Mouse (Mus musculus) cerebellum, adult 9-10 months (tissue): ENCODE results near the gene Ctso.

Experiments used
- DNase-seq: peaks from one replicate; pipeline ENCODE4 v3.0.0; 2022

Ctso gene

GRCm38 (mm10) chr3:81932141-81933101 is at the start of gene Ctso:
Ctso (plus strand) TSS chr3:81932601.
- peak; percentile 90 for DNase-seq

DNA sequence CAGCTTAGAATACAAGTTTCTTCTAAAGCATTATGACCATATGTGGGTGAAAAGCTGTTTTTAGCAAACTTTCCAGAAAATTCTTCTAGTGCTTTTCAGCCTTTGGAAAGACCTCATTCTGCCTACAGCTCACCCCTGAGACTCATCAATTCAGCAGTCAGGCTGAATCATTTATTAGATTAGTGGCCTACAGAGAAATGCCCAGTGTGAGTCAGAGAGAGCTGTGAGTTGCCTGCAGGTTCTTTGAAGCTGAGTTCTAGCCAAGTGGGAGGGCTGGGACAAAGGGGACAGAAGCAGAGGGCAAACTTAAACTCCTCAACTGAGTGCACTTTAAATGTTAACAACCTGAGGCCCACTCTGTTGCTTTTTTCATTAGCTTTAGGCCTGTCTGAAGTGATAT is 48.5 kb upstream of the Ctso start:
- DNase-seq: no peak

GRCm38 (mm10) chr3:81885566-81885965 is 46.8 kb upstream of the Ctso start:
- DNase-seq: no peak

GRCm38 (mm10) chr3:81889137-81889536 is 43.3 kb upstream of the Ctso start:
- no peak for DNase-seq

DNA sequence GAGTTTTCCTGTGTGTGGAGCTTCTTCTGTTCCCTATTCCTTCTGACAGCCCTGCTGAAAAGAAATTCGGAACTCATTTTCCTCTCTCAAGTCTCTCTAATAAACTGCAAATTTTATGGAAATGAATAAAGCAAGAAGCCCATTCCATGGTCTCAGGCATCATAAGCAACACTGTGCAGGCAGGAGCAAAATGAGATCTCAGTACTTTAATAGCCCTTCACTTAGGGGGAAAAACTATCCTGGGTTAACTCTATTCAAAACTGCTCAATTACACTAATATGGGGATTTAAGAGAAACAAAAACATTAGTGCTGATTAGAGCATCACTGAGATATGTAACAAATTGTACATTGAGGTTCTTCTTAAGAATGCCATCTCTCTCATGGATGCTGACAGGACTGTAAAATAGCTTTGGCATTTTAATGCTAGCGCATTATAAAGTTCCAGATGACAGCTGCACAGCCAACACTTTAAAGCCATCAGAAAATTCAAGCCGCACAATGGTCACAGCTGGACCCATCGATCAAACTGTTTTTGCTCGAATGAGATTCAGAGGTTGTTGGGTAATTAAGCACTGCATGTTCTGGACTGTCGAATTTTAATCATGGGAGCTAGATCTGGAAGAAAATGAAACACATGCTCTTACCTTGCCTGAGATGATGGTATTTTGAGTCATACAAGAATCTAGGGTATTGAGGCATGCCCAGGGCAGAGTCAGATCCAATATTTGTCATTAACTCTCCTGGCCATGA is 21.9 kb upstream of the Ctso start:
- DNase-seq: no peak

DNA sequence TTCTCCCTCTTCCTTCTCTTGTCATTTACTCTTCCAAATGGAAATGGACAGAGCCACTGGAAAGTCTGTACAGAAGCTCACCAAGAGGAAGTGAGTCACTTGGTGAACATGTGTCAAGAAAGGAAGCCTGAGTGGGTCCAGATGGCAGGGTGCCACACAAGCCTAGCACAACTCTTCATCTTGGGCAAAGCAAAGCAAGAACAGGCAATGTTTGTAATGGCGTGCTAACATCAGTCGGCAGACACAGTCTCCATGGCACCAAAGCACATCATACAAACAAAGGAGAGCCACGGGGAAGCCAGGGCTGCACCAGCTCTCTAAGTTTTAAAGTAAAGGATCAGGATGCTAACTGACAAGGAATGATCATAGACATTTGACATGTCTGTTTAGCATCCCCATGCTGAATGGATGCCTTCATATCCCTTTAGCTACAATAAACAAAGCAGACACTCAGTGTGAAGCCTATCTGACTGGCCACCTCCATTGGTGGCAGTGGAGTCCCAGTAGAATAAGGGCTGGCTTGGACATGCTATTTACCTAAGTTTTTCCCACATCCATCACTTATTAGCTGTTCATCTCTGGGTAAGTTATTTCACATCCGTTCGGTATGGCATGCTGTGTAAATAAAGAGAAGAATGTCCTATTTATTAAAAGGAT is 16.2 kb upstream of the Ctso start:
- no peak for DNase-seq

- no peak for DNase-seq
Observed at GRCm38 (mm10) chr3:81917354-81917935, 15.0 kb upstream of the Ctso start.

- DNase-seq: no peak
Observed at GRCm38 (mm10) chr3:81918215-81918614, 14.2 kb upstream of the Ctso start.

DNA sequence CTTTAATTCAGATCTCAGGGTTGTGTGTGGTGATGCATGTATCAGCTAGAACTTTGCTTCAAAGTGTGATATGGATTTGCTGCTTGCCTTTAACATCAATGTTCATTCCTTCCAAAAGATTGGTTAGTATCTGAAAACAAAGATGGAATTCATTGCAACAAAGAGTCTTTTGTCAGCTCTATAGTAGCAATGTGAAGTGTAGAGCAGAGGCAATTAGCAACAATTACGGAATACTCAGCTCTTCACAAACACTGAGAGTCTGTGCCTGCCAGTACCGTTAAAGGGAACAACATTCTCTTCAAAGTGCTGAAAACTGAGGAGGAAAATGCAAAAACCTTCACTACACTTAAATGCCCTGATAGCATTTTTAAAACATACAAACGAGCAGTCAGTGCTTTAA is 12.7 kb upstream of the Ctso start:
- DNase-seq: no peak

GRCm38 (mm10) chr3:81922910-81923309 is 9.5 kb upstream of the Ctso start:
- DNase-seq: no peak

GRCm38 (mm10) chr3:81924931-81925330 is 7.5 kb upstream of the Ctso start:
- DNase-seq: peak; percentile 80

- DNase-seq: no peak
Observed at GRCm38 (mm10) chr3:81925856-81926255, 6.5 kb upstream of the Ctso start.

DNA sequence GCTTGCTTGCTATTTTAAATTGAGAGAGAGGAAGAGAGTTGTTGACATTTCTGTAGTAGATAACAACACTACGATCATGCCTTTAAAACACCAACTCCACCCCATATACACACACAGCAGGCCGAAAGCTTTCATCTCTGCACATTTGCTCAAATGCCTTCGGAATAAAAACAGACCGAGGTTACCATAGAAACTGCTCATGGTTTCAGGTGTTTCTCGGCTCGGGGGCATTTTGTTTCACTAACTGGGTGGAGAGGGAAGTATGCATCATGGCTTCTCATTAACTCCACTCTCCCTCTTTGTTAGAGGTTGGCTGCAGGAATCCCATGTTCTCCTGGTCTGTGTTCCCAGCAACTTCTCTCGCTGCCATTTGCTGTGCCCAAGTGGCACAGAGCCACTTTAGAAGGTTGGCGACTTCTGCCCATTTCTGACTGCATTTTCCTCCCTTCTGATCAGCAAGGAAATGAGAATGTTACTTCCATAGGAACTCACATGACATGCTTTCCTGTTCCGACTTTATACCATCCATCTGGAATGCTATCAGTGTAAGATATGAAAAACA is 5.6 kb upstream of the Ctso start:
- DNase-seq: no peak

- DNase-seq: no peak
Observed at GRCm38 (mm10) chr3:81929073-81929472, 3.3 kb upstream of the Ctso start.

- DNase-seq: no peak
Observed at GRCm38 (mm10) chr3:81931695-81932094, 706 bp upstream of the Ctso start.

- DNase-seq: no peak
Observed at GRCm38 (mm10) chr3:81933348-81933747, 947 bp downstream of the Ctso start.

DNA sequence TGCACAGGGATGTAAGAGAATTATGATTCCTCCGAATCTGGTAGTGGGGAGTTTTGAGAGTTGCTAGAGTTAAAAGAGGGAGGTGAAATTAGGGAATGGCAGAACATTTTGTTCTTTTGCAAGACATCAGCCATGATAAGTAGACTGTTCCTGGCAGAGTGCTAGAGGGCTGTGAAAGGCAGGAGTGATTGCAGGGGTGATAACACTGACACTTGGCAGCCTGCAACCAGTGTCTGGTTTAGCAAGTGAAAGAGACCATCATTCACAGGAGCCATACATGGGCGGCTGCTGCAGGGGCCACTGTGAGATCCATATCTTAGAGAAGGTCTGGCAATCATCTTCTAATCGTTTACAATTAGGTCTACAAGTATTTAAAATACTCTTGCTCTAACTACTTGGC is 6.5 kb downstream of the Ctso start:
- no peak for DNase-seq

DNA sequence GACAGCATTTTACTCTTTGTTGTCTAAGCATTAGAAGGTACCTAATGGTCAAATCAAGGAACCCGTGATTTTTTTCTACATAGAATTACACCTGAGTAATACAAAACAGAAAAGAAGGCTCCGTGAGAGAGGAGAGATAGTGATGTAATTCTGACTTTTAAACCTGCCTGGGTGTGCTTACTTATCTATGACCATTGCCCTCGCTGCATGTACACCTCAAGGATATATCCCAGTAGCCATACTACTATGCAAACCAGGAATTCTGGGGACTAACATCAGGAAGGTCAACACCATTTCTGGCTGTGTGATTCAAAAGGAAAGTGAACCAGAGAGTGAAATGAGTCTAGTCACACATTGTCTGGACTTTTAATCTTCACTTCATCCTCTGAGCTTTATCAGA is 9.9 kb downstream of the Ctso start:
- no peak for DNase-seq

DNA sequence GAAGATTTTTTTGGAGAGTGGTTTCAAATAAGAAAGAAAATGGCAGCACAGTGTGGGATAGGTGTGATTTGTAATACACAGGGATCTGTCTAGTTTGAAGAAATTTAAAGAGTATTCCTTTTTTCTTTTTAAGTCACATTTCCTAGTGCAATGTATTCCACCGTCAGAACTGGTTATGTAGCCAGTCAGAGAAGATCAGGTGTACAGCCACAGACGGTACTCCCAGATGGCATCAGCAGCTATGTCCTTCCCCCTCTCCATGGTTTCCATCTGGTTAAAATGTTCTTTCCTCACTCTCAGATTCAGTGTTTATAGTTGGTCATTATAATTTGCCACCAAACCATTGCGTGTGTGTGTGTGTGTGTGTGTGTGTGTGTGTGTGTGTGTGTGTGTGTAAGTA is 10.7 kb downstream of the Ctso start:
- DNase-seq: no peak

GRCm38 (mm10) chr3:81944851-81945393 is 12.5 kb downstream of the Ctso start:
- no peak for DNase-seq

- no peak for DNase-seq
Observed at GRCm38 (mm10) chr3:81949048-81949447, 16.6 kb downstream of the Ctso start.

DNA sequence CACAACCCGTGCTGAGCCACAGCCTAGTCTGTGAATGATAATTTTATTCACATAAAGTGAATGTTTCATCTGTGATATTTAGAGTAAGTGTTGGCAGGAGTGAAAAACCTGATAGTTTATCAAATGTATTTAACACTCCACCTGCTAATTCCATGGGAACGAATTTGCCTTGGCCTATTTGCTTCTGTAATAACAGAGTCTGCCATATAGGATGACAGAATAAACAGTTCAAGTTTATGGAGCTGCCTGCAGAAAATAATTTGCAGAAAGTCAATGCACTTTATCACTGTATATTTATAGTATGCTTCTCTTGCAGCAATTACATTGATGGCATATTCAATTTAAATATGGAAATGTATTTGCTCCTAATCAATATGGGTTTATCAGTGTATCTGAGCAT is 19.4 kb downstream of the Ctso start:
- no peak for DNase-seq

GRCm38 (mm10) chr3:81957484-81957883 is 25.1 kb downstream of the Ctso start:
- no peak for DNase-seq
